Mouse (Mus musculus) bone marrow macrophage, adult 2 months (primary cell): Measurements from ENCODE around the gene Man2a1.

Experiments
- CTCF ChIP-seq: IDR thresholded peaks from 2 replicates; pipeline ENCODE4 v1.5.1; 2012; ENCODE audit warnings: low read depth, mild to moderate bottlenecking, low read length, moderate library complexity
- POLR2A ChIP-seq: IDR thresholded peaks from 2 replicates; pipeline ENCODE4 v1.6.1; 2012; ENCODE audit warnings: mild to moderate bottlenecking, low read depth, low read length, borderline replicate concordance

- TF ChIP-seq CTCF (no peak), POLR2A (no peak)
These were observed 142.4 kb downstream of the Man2a1 start for GRCm38 (mm10) chr17:64742715-64743605.
